Mouse (Mus musculus) intestine, embryonic 15.5 days (tissue): ENCODE measurements around the gene Rasl10b. TPM values are rescaled to one million over a fixed set of nuclear protein-coding genes. Genes with fewer than 3 reads are reported as not detected.
A peak's percentile ranks its signal among the peaks of the same experiment; 100 is the strongest.

Experiments
- ATAC-seq: fragments of 200-750 bp; cut with Nextera tagmentation; 2 replicates; pipeline ENCODE4 v1.8.0; 2017; ENCODE audit warnings: moderate TSS enrichment, moderate library complexity
- H3K27ac ChIP-seq: fragments of 300-500 bp; sonication (generic); 2 replicates; pipeline ENCODE4 v1.5.1; 2015; ENCODE audit warnings: mild to moderate bottlenecking, inconsistent platforms
- H3K27me3 ChIP-seq: fragments of 300-500 bp; sonication (generic); replicated peaks from 2 replicates; pipeline ENCODE4 v1.6.1; 2015; ENCODE audit warnings: inconsistent platforms
- H3K36me3 ChIP-seq: fragments of 300-500 bp; sonication (generic); 2 replicates; pipeline ENCODE4 v1.6.1; 2015; ENCODE audit warnings: inconsistent platforms
- H3K4me1 ChIP-seq: fragments of 300-500 bp; sonication (generic); replicated peaks from 2 replicates; pipeline ENCODE4 v1.6.1; 2015; ENCODE audit warnings: inconsistent platforms
- H3K4me2 ChIP-seq: fragments of 300-500 bp; sonication (generic); replicated peaks from 2 replicates; pipeline ENCODE4 v1.6.1; 2015; ENCODE audit warnings: mild to moderate bottlenecking, inconsistent platforms
- H3K4me3 ChIP-seq: fragments of 300-500 bp; sonication (generic); replicated peaks from 2 replicates; pipeline ENCODE4 v1.5.1; 2015; ENCODE audit warnings: inconsistent platforms
- H3K9ac ChIP-seq: fragments of 300-500 bp; sonication (generic); 2 replicates; pipeline ENCODE4 v1.6.1; 2015; ENCODE audit warnings: inconsistent platforms
- H3K9me3 ChIP-seq: fragments of 300-500 bp; sonication (generic); 2 replicates; pipeline ENCODE4 v1.6.1; 2016; ENCODE audit warnings: inconsistent platforms
- WGBS: fragments of 180-500 bp; shearing (Covaris S2); methylation state at CpG from one replicate; pipeline ENCODE4 v1.1.7; 2015; 5-methylcytosine and 5-hydroxymethylcytosine counted together
- polyA plus RNA-seq: library from polyadenylated mRNA; unstranded; fragments of >200 nt; fragmentation: Nextera tagmentation; extraction: Ambion mirVana; gene quantifications from 2 replicates; pipeline ENCODE4 v1.2.1, GENCODE M21; 2015

The Rasl10b gene
- 2.3 and 2.6 TPM in 2 replicates for polyA plus RNA-seq

GRCm38 (mm10) chr11:83409087-83409754 is at the start of gene Rasl10b:
Rasl10b (plus strand) TSS chr11:83409137.
- Histone ChIP-seq H3K4me1 (peaks cover 13% of the 10 kb centered on the region; the same call in 1 of the 2 replicates), H3K9ac (peak within 1 kb of the TSS; percentile 57), H3K9me3 (no peaks in the 10 kb centered on the region), H3K27me3 (no peaks in the 10 kb centered on the region), H3K4me3 (peak within 1 kb of the TSS; percentile 80), H3K4me2 (peak within 1 kb of the TSS; percentile 96), H3K27ac (no peak within 1 kb of the TSS), H3K36me3 (no peaks in the 10 kb centered on the region)
- peak; percentile 76 for ATAC-seq
- WGBS = 1% methylated on average over 35 of the region's 44 CpGs

GRCm38 (mm10) chr11:83364656-83365055 is 44.3 kb upstream of the Rasl10b start:
- Histone ChIP-seq H3K4me1 (no peaks in the 10 kb centered on the region), H3K4me2 (no peak overlapping the region), H3K9ac (no peak overlapping the region), H3K9me3 (no peaks in the 10 kb centered on the region), H3K27ac (no peak overlapping the region), H3K4me3 (no peak overlapping the region), H3K36me3 (peaks cover 8% of the 10 kb centered on the region; the same call in 1 of the 2 replicates), H3K27me3 (no peaks in the 10 kb centered on the region)
- WGBS = 96% methylated on average over 6 of the region's 6 CpGs
- no peak for ATAC-seq

- no peak for ATAC-seq
- H3K9ac ChIP-seq = no peak overlapping the region
- no peak overlapping the region for H3K27ac ChIP-seq
- no peaks in the 10 kb centered on the region for H3K9me3 ChIP-seq
- peaks cover 2% of the 10 kb centered on the region; the same call in 1 of the 2 replicates for H3K36me3 ChIP-seq
- no peak overlapping the region for H3K4me3 ChIP-seq
- no peaks in the 10 kb centered on the region for H3K4me1 ChIP-seq
- no peak overlapping the region for H3K4me2 ChIP-seq
- 92% methylated on average over 4 of the region's 4 CpGs for WGBS
- no peaks in the 10 kb centered on the region for H3K27me3 ChIP-seq
Measured at GRCm38 (mm10) chr11:83371267-83371666, 37.7 kb upstream of the Rasl10b start.

- Histone ChIP-seq H3K36me3 (no peaks in the 10 kb centered on the region), H3K9ac (no peak overlapping the region), H3K27me3 (no peaks in the 10 kb centered on the region), H3K4me2 (no peak overlapping the region), H3K27ac (no peak overlapping the region), H3K4me3 (no peak overlapping the region), H3K4me1 (no peaks in the 10 kb centered on the region), H3K9me3 (no peaks in the 10 kb centered on the region)
- WGBS = 65% methylated on average over 7 of the region's 7 CpGs
- ATAC-seq = no peak
Measured at GRCm38 (mm10) chr11:83379745-83380341, 29.1 kb upstream of the Rasl10b start.

GRCm38 (mm10) chr11:83382876-83383531 is 25.9 kb upstream of the Rasl10b start:
- H3K4me3 ChIP-seq = no peak overlapping the region
- no peaks in the 10 kb centered on the region for H3K9me3 ChIP-seq
- no peak for ATAC-seq
- H3K9ac ChIP-seq = no peak overlapping the region
- H3K27ac ChIP-seq = no peak overlapping the region
- H3K36me3 ChIP-seq = no peaks in the 10 kb centered on the region
- 73% methylated on average over 9 of the region's 9 CpGs for WGBS
- H3K27me3 ChIP-seq = no peaks in the 10 kb centered on the region
- no peak overlapping the region for H3K4me2 ChIP-seq
- no peaks in the 10 kb centered on the region for H3K4me1 ChIP-seq

GRCm38 (mm10) chr11:83383532-83383887 is 25.4 kb upstream of the Rasl10b start:
- H3K9ac ChIP-seq = no peak overlapping the region
- H3K4me1 ChIP-seq = no peaks in the 10 kb centered on the region
- no peak overlapping the region for H3K27ac ChIP-seq
- H3K4me3 ChIP-seq = no peak overlapping the region
- no peak for ATAC-seq
- no peaks in the 10 kb centered on the region for H3K9me3 ChIP-seq
- H3K4me2 ChIP-seq = no peak overlapping the region
- 97% methylated on average over 1 of the region's 1 CpGs for WGBS
- H3K27me3 ChIP-seq = no peaks in the 10 kb centered on the region
- no peaks in the 10 kb centered on the region for H3K36me3 ChIP-seq

GRCm38 (mm10) chr11:83393062-83393461 is 15.9 kb upstream of the Rasl10b start:
- no peak overlapping the region for H3K4me3 ChIP-seq
- peaks cover 5% of the 10 kb centered on the region; the same call in 1 of the 2 replicates for H3K36me3 ChIP-seq
- no peaks in the 10 kb centered on the region for H3K27me3 ChIP-seq
- ATAC-seq = no peak
- no peaks in the 10 kb centered on the region for H3K4me1 ChIP-seq
- H3K9me3 ChIP-seq = no peaks in the 10 kb centered on the region
- no peak overlapping the region for H3K4me2 ChIP-seq
- 88% methylated on average over 4 of the region's 4 CpGs for WGBS
- no peak overlapping the region for H3K9ac ChIP-seq
- no peak overlapping the region for H3K27ac ChIP-seq

- no peak overlapping the region for H3K4me3 ChIP-seq
- no peak overlapping the region for H3K9ac ChIP-seq
- H3K27ac ChIP-seq = no peak overlapping the region
- no peaks in the 10 kb centered on the region for H3K4me1 ChIP-seq
- H3K9me3 ChIP-seq = no peaks in the 10 kb centered on the region
- no peaks in the 10 kb centered on the region for H3K27me3 ChIP-seq
- 56% methylated on average over 6 of the region's 6 CpGs for WGBS
- peaks cover 5% of the 10 kb centered on the region; the same call in 1 of the 2 replicates for H3K36me3 ChIP-seq
- no peak overlapping the region for H3K4me2 ChIP-seq
- no peak for ATAC-seq
Measured at GRCm38 (mm10) chr11:83394802-83395439, 14.0 kb upstream of the Rasl10b start.

- Histone ChIP-seq H3K36me3 (peaks cover 5% of the 10 kb centered on the region; the same call in 1 of the 2 replicates), H3K4me2 (no peak overlapping the region)
Measured at GRCm38 (mm10) chr11:83397626-83398025, 11.3 kb upstream of the Rasl10b start.

GRCm38 (mm10) chr11:83398724-83399123 is 10.2 kb upstream of the Rasl10b start:
- Histone ChIP-seq H3K4me3 (no peak overlapping the region), H3K4me2 (no peak overlapping the region), H3K9me3 (no peaks in the 10 kb centered on the region), H3K27me3 (no peaks in the 10 kb centered on the region), H3K9ac (no peak overlapping the region), H3K27ac (no peak overlapping the region), H3K4me1 (no peaks in the 10 kb centered on the region), H3K36me3 (peaks cover 7% of the 10 kb centered on the region; the same call in 1 of the 2 replicates)
- WGBS = 81% methylated on average over 5 of the region's 5 CpGs
- no peak for ATAC-seq

More at GRCm38 (mm10) chr11:83397626-83398025, 11.3 kb upstream of the Rasl10b start:
- no peaks in the 10 kb centered on the region for H3K9me3 ChIP-seq
- H3K4me3 ChIP-seq = no peak overlapping the region
- no peak for ATAC-seq
- H3K9ac ChIP-seq = no peak overlapping the region
- H3K27me3 ChIP-seq = no peaks in the 10 kb centered on the region
- WGBS = 86% methylated on average over 7 of the region's 7 CpGs
- no peaks in the 10 kb centered on the region for H3K4me1 ChIP-seq
- no peak overlapping the region for H3K27ac ChIP-seq

- Histone ChIP-seq H3K27ac (no peak overlapping the region), H3K36me3 (0 out of 2 replicates have a peak, but pooled peaks cover 3% of the 10 kb centered on the region), H3K27me3 (no peaks in the 10 kb centered on the region), H3K4me2 (no peak overlapping the region), H3K9me3 (no peaks in the 10 kb centered on the region), H3K9ac (no peak overlapping the region), H3K4me3 (no peak overlapping the region), H3K4me1 (no peaks in the 10 kb centered on the region)
- ATAC-seq = no peak
- 83% methylated on average over 7 of the region's 7 CpGs for WGBS
Measured at GRCm38 (mm10) chr11:83403787-83404186, 5.2 kb upstream of the Rasl10b start.

- no peak overlapping the region for H3K4me3 ChIP-seq
- H3K4me1 ChIP-seq = peaks cover 13% of the 10 kb centered on the region; the same call in 1 of the 2 replicates
- WGBS = 56% methylated on average over 3 of the region's 3 CpGs
- no peak overlapping the region for H3K9ac ChIP-seq
- H3K27ac ChIP-seq = no peak overlapping the region
- H3K36me3 ChIP-seq = 0 out of 2 replicates have a peak, but pooled peaks cover 3% of the 10 kb centered on the region
- ATAC-seq = no peak
- no peaks in the 10 kb centered on the region for H3K9me3 ChIP-seq
- no peak overlapping the region for H3K4me2 ChIP-seq
- no peaks in the 10 kb centered on the region for H3K27me3 ChIP-seq
Measured at GRCm38 (mm10) chr11:83406391-83406790, 2.5 kb upstream of the Rasl10b start.
